Mouse (Mus musculus): Measurements from ENCODE around the gene Tmem44. TPM values are rescaled to one million over a fixed set of nuclear protein-coding genes. Genes with fewer than 3 reads are reported as not detected.

The Tmem44 gene
- polyA plus RNA-seq, 1 experiment from 2014 or later: 27.9 TPM

DNA sequence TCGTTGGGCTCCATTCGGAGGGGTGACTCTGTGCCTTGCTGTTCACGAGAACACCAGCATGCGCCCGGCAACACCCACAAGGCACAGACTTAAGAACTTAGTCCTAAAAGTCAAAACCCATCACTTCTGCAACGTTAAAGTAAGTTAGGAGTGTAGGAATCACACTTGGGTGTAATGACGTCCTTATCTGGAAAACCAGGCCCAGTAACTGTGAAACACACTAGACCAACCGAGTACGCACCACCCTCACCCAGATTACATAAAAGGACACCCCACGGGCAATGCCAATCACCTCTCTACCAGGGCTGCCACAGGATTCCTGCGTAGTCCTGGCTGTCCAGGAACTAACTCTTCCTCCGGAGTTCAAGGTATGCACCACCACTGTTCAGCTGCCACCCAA lies 41.3 kb downstream of the Tmem44 start:
- peak; percentile 71 for DNase-seq (ENCODE audit: low spot score, missing footprints)
- Histone ChIP-seq H3K27ac (ENCODE audit: low read depth, low read length) (no peak overlapping the region), H3K27me3 (ENCODE audit: control insufficient read depth, insufficient read depth, low read length) (no peaks in the 10 kb centered on the region), H3K9ac (ENCODE audit: low read length) (no peak overlapping the region), H3K4me3 (ENCODE audit: low read depth, low read length) (no peak overlapping the region), H3K9me3 (ENCODE audit: control insufficient read depth, low read length) (no peaks in the 10 kb centered on the region), H3K36me3 (ENCODE audit: control insufficient read depth, insufficient read depth, low read length) (no peaks in the 10 kb centered on the region), H3K4me1 (ENCODE audit: control insufficient read depth, insufficient read depth, low read length) (peaks cover 4% of the 10 kb centered on the region; the same call in 1 of the 2 replicates), H3K4me2 (no peak overlapping the region)
- ATAC-seq (ENCODE audit: low FRiP score): no peak
- WGBS: 91% methylated on average over 12 of the region's 12 CpGs

DNA sequence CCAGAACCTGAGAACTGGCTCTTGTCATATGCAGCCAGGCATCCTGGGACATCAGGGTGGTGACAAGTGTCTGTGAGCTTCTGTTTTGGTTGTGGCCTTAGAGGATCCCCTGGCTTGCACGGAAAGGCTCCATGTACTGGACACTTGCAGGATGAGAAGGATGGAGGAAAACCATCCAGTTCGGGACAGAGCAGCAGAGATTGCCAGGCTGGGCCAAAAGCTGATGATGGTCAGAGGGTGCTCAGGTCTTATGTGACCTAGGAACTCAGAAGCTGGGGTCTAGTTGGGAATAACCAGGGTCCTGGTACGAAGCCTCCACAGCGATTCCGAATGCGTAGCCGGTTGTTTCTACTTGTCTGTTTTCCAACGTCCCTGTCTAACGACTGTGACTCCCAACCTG lies 41.9 kb downstream of the Tmem44 start:
- Histone ChIP-seq H3K4me2 (no peak overlapping the region), H3K9me3 (ENCODE audit: control insufficient read depth, low read length) (no peaks in the 10 kb centered on the region), H3K4me3 (ENCODE audit: low read depth, low read length) (no peak overlapping the region), H3K36me3 (ENCODE audit: control insufficient read depth, insufficient read depth, low read length) (no peaks in the 10 kb centered on the region), H3K9ac (ENCODE audit: low read length) (no peak overlapping the region), H3K27ac (ENCODE audit: low read depth, low read length) (no peak overlapping the region), H3K27me3 (ENCODE audit: control insufficient read depth, insufficient read depth, low read length) (no peaks in the 10 kb centered on the region), H3K4me1 (ENCODE audit: control insufficient read depth, insufficient read depth, low read length) (peaks cover 4% of the 10 kb centered on the region; the same call in 1 of the 2 replicates)
- ATAC-seq (ENCODE audit: low FRiP score): no peak
- 91% methylated on average over 9 of the region's 9 CpGs for WGBS
- peak; percentile 79 for DNase-seq (ENCODE audit: low spot score, missing footprints)

- Histone ChIP-seq H3K27me3 (ENCODE audit: control insufficient read depth, insufficient read depth, low read length) (no peaks in the 10 kb centered on the region), H3K4me2 (no peak overlapping the region), H3K27ac (ENCODE audit: low read depth, low read length) (no peak overlapping the region), H3K4me1 (ENCODE audit: control insufficient read depth, insufficient read depth, low read length) (peaks cover 4% of the 10 kb centered on the region; the same call in 1 of the 2 replicates), H3K9ac (ENCODE audit: low read length) (no peak overlapping the region), H3K4me3 (ENCODE audit: low read depth, low read length) (no peak overlapping the region), H3K36me3 (ENCODE audit: control insufficient read depth, insufficient read depth, low read length) (no peaks in the 10 kb centered on the region), H3K9me3 (ENCODE audit: control insufficient read depth, low read length) (no peaks in the 10 kb centered on the region)
- WGBS: 80% methylated on average over 10 of the region's 10 CpGs
- DNase-seq (ENCODE audit: low spot score, missing footprints) (no peak), ATAC-seq (ENCODE audit: low FRiP score) (no peak)
Observed at GRCm38 (mm10) chr16:30507120-30507519, 43.5 kb downstream of the Tmem44 start.

GRCm38 (mm10) chr16:30505311-30506031 lies 45.2 kb downstream of the Tmem44 start:
- no peak for ATAC-seq (ENCODE audit: low FRiP score)
- Histone ChIP-seq H3K4me2 (no peak overlapping the region), H3K9ac (ENCODE audit: low read length) (no peak overlapping the region), H3K27me3 (ENCODE audit: control insufficient read depth, insufficient read depth, low read length) (0 out of 2 replicates have a peak, but pooled peaks cover 2% of the 10 kb centered on the region), H3K4me3 (ENCODE audit: low read depth, low read length) (no peak overlapping the region), H3K27ac (ENCODE audit: low read depth, low read length) (no peak overlapping the region), H3K4me1 (ENCODE audit: control insufficient read depth, insufficient read depth, low read length) (no peaks in the 10 kb centered on the region; the same call in 1 of the 2 replicates), H3K9me3 (ENCODE audit: control insufficient read depth, low read length) (no peaks in the 10 kb centered on the region), H3K36me3 (ENCODE audit: control insufficient read depth, insufficient read depth, low read length) (no peaks in the 10 kb centered on the region)
- 79% methylated on average over 11 of the region's 11 CpGs for WGBS
- no peak for DNase-seq (ENCODE audit: low spot score, missing footprints)

- 77% methylated on average over 4 of the region's 4 CpGs for WGBS
- H3K27me3 ChIP-seq (ENCODE audit: control insufficient read depth, insufficient read depth, low read length): 0 out of 2 replicates have a peak, but pooled peaks cover 2% of the 10 kb centered on the region
- no peaks in the 10 kb centered on the region for H3K36me3 ChIP-seq (ENCODE audit: control insufficient read depth, insufficient read depth, low read length)
- DNase-seq (ENCODE audit: low spot score, missing footprints) (no peak), ATAC-seq (ENCODE audit: low FRiP score) (no peak)
- H3K9ac ChIP-seq (ENCODE audit: low read length): no peak overlapping the region
- no peaks in the 10 kb centered on the region; the same call in 1 of the 2 replicates for H3K4me1 ChIP-seq (ENCODE audit: control insufficient read depth, insufficient read depth, low read length)
- H3K27ac ChIP-seq (ENCODE audit: low read depth, low read length): no peak overlapping the region
- H3K4me3 ChIP-seq (ENCODE audit: low read depth, low read length): no peak overlapping the region
- no peaks in the 10 kb centered on the region for H3K9me3 ChIP-seq (ENCODE audit: control insufficient read depth, low read length)
- H3K4me2 ChIP-seq: no peak overlapping the region
Observed at GRCm38 (mm10) chr16:30504856-30505255, 45.8 kb downstream of the Tmem44 start.

DNA sequence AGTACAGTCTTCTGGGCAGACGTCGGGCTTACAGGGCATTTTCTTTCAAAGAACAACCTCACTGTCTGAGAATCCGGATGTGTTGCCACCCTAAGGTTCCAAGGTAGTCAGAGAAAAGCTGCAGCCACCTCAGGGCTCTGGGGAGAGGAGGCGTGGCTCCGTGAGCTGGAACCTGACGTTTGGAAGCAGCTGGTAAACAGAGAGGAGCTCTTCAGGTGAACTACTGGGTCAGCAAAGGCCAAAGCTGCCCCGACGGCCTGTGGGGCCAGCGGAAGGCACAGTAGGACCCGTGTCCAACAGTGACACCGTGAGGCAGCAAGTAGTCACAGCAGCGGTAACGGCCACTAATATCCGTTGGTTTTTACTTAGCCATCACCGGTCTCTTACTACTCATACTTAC lies 46.7 kb downstream of the Tmem44 start:
- H3K4me2 ChIP-seq: no peak overlapping the region
- DNase-seq (ENCODE audit: low spot score, missing footprints) (peak; percentile 90), ATAC-seq (ENCODE audit: low FRiP score) (peak; percentile 46; the same call in 1 of the 2 replicates)
- 0 out of 2 replicates have a peak, but pooled peaks cover 2% of the 10 kb centered on the region for H3K27me3 ChIP-seq (ENCODE audit: control insufficient read depth, insufficient read depth, low read length)
- H3K9me3 ChIP-seq (ENCODE audit: control insufficient read depth, low read length): no peaks in the 10 kb centered on the region
- H3K36me3 ChIP-seq (ENCODE audit: control insufficient read depth, insufficient read depth, low read length): no peaks in the 10 kb centered on the region
- H3K9ac ChIP-seq (ENCODE audit: low read length): no peak overlapping the region
- H3K4me1 ChIP-seq (ENCODE audit: control insufficient read depth, insufficient read depth, low read length): peaks cover 2% of the 10 kb centered on the region; the same call in 1 of the 2 replicates
- no peak overlapping the region for H3K27ac ChIP-seq (ENCODE audit: low read depth, low read length)
- no peak overlapping the region for H3K4me3 ChIP-seq (ENCODE audit: low read depth, low read length)
- WGBS: 18% methylated on average over 15 of the region's 15 CpGs

DNA sequence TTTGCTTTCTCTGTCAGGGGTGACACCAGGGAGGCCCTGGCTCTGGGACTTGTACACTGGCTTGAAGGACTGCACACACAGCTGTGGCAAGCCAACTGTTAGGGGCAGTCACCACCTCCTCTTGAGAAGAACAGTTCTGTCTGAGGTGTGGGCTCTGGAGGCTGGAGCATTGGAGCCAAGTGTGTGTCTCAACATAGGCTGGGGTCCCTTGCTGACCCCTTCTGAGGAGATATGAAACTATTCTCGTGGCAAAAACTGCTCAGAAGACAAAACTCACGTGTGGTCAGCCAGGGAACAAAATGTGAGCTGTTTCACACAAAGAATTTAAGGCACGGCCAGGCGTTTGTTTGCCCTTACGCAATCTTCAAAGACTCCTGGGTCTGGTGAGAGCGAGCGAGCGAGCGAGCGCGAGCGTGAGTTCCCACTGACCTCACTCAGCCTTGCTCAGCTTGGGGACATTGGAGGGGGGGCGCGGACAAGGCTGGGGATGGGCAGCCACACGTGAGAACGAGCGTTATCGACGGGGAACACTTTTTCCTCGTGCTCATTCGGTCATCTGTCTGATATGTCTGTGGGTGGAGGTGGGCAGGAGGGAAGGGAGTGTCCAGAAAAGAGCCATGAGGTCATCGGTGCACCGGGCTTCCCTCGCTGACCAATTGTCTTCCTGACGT lies 48.3 kb downstream of the Tmem44 start:
- Histone ChIP-seq H3K4me1 (ENCODE audit: control insufficient read depth, insufficient read depth, low read length) (peaks cover 2% of the 10 kb centered on the region; the same call in 1 of the 2 replicates), H3K27me3 (ENCODE audit: control insufficient read depth, insufficient read depth, low read length) (0 out of 2 replicates have a peak, but pooled peaks cover 2% of the 10 kb centered on the region), H3K9me3 (ENCODE audit: control insufficient read depth, low read length) (no peaks in the 10 kb centered on the region), H3K4me3 (ENCODE audit: low read depth, low read length) (no peak overlapping the region), H3K27ac (ENCODE audit: low read depth, low read length) (no peak overlapping the region), H3K4me2 (no peak overlapping the region), H3K9ac (ENCODE audit: low read length) (no peak overlapping the region), H3K36me3 (ENCODE audit: control insufficient read depth, insufficient read depth, low read length) (no peaks in the 10 kb centered on the region)
- DNase-seq (ENCODE audit: low spot score, missing footprints): peak; percentile 86
- ATAC-seq (ENCODE audit: low FRiP score): no peak
- 42% methylated on average over 25 of the region's 25 CpGs for WGBS

DNA sequence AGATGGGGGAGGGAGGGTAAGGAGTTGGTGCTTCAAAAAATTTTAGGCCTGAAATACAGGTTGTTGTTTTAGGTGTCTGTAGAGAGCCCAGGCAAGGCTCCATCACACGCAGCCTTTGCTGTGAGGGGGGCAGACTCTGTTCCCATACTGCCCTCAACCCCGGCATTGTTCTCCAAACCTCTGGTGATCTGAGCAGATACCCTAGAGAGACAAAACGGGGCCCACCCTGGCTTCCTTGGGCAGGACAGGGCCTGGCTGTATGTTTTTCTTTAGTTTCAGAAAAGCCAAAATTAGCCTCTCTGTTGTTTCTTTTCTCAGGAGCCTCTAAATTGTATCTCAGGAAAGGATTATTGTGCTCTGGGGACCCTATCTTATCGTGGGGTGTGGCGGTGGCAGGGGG lies 49.0 kb downstream of the Tmem44 start:
- no peak for DNase-seq (ENCODE audit: low spot score, missing footprints)
- no peaks in the 10 kb centered on the region for H3K9me3 ChIP-seq (ENCODE audit: control insufficient read depth, low read length)
- H3K4me3 ChIP-seq (ENCODE audit: low read depth, low read length): no peak overlapping the region
- WGBS: 61% methylated on average over 5 of the region's 5 CpGs
- no peak for ATAC-seq (ENCODE audit: low FRiP score)
- H3K4me2 ChIP-seq: no peak overlapping the region
- 0 out of 2 replicates have a peak, but pooled peaks cover 2% of the 10 kb centered on the region for H3K27me3 ChIP-seq (ENCODE audit: control insufficient read depth, insufficient read depth, low read length)
- H3K27ac ChIP-seq (ENCODE audit: low read depth, low read length): no peak overlapping the region
- H3K36me3 ChIP-seq (ENCODE audit: control insufficient read depth, insufficient read depth, low read length): no peaks in the 10 kb centered on the region
- H3K9ac ChIP-seq (ENCODE audit: low read length): no peak overlapping the region
- H3K4me1 ChIP-seq (ENCODE audit: control insufficient read depth, insufficient read depth, low read length): peaks cover 2% of the 10 kb centered on the region; the same call in 1 of the 2 replicates

DNA sequence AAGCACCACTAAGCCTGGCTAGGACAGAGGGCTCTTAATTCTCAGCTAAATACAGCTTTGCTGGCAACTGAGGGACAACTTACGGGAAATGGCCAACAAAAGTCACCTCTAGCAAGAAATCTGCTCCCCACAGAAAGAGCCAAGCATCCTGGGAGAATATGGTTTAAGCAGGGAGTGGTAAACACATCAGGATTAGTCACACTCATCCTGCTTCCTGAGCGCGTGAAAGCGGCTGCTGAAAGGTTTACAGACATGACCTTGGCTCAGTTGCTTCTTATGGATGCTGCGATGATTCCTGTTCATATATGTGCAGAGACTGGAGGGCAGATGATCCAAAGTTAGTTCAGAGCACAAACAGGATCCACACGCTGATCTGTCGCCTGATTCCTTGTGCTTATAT lies 50.4 kb downstream of the Tmem44 start:
- H3K27me3 ChIP-seq (ENCODE audit: control insufficient read depth, insufficient read depth, low read length): 0 out of 2 replicates have a peak, but pooled peaks cover 2% of the 10 kb centered on the region
- no peaks in the 10 kb centered on the region for H3K36me3 ChIP-seq (ENCODE audit: control insufficient read depth, insufficient read depth, low read length)
- no peak overlapping the region for H3K4me3 ChIP-seq (ENCODE audit: low read depth, low read length)
- H3K9me3 ChIP-seq (ENCODE audit: control insufficient read depth, low read length): no peaks in the 10 kb centered on the region
- no peak for ATAC-seq (ENCODE audit: low FRiP score)
- H3K4me2 ChIP-seq: no peak overlapping the region
- no peak overlapping the region for H3K9ac ChIP-seq (ENCODE audit: low read length)
- DNase-seq (ENCODE audit: low spot score, missing footprints): no peak
- H3K27ac ChIP-seq (ENCODE audit: low read depth, low read length): no peak overlapping the region
- H3K4me1 ChIP-seq (ENCODE audit: control insufficient read depth, insufficient read depth, low read length): peaks cover 2% of the 10 kb centered on the region; the same call in 1 of the 2 replicates
- 81% methylated on average over 7 of the region's 7 CpGs for WGBS
